Mouse (Mus musculus): ENCODE measurements around the gene Map3k4. TPM values are rescaled to one million over a fixed set of nuclear protein-coding genes. Genes with fewer than 3 reads are reported as not detected.

Gene Map3k4
- total and polyA plus RNA-seq, 3 experiments: 12.7 to 22.6 (median 20.9) TPM

- H3K4me1 ChIP-seq (ENCODE audit: control insufficient read depth in 1 of 2, insufficient read depth in 2 of 2): no peaks in the 10 kb centered on the region
- in situ Hi-C loops (cut with MboI; ENCODE audit: low pct_ligation_motif_present, low pct_unique_long_range_greater_than_20kb, low sequenced_read_pairs): no loop called here
- H3K79me2 ChIP-seq (replicated peaks; ENCODE audit: control insufficient read depth, extremely low read depth, insufficient read depth, poor library complexity, severe bottlenecking): no peaks in the 10 kb centered on the region
- H3K27me3 ChIP-seq (replicated peaks): no peaks in the 10 kb centered on the region
- dilution Hi-C loops (cut with MboI; ENCODE audit: extremely low pct_ligation_motif_present, extremely low pct_unique_long_range_greater_than_20kb, low sequenced_read_pairs): no loop called here
- H3K36me3 ChIP-seq (replicated peaks in 1 of 2; ENCODE audit: control insufficient read depth in 1 of 2, insufficient read depth in 1 of 2, low read length in 1 of 2): no peaks in the 10 kb centered on the region
- H3K4me2 ChIP-seq (ENCODE audit: insufficient read depth, low read depth, poor library complexity, severe bottlenecking): no peak overlapping the region
- DNase-seq (ENCODE audit: extremely low read depth): no peak
- no peak overlapping the region for H3K9ac ChIP-seq (ENCODE audit: insufficient read depth, low read depth)
- TF ChIP-seq MXI1 (IDR thresholded peaks at IDR 0.05; ENCODE audit: low read depth, low read length): no peak
- no peak for TF ChIP-seq MAZ (IDR thresholded peaks at IDR 0.05; ENCODE audit: low read depth, low read length)
- no peak for TF ChIP-seq POLR2AphosphoS2 (IDR thresholded peaks at IDR 0.05; ENCODE audit: low read depth, low read length)
- no peak for TF ChIP-seq ZMIZ1 (IDR thresholded peaks at IDR 0.05; ENCODE audit: low read depth, low read length)
- TF ChIP-seq USF2 (conservative IDR thresholded peaks at IDR 0.05; ENCODE audit: low read depth, low read length): no peak
- TF ChIP-seq MYC (IDR thresholded peaks at IDR 0.05; ENCODE audit: low read depth, low read length): no peak
- TF ChIP-seq ZC3H11A (IDR thresholded peaks at IDR 0.05; ENCODE audit: low read depth, low read length): no peak
- TF ChIP-seq MAFK (IDR thresholded peaks at IDR 0.05; ENCODE audit: insufficient replicate concordance, low read length): no peak
- no peak for TF ChIP-seq BHLHE40 (IDR thresholded peaks at IDR 0.05; ENCODE audit: low read depth, low read length)
- TF ChIP-seq POLR2A (IDR thresholded peaks at IDR 0.05; ENCODE audit: low read depth, low read length): no peak
- H3K9me3 ChIP-seq (replicated peaks; ENCODE audit: low read length): no peaks in the 10 kb centered on the region
- H3K27ac ChIP-seq (ENCODE audit: insufficient read depth, low read depth): no peak overlapping the region
- H3K4me3 ChIP-seq (replicated peaks in 1 of 3; ENCODE audit: low read depth in 2 of 3, low read length in 2 of 3, poor library complexity in 1 of 3): no peak overlapping the region
Measured at GRCm38 (mm10) chr17:12335115-12335514, 16.5 kb upstream of the Map3k4 start.

- Histone ChIP-seq H3K79me2 (replicated peaks; ENCODE audit: control insufficient read depth, extremely low read depth, insufficient read depth, poor library complexity, severe bottlenecking) (no peaks in the 10 kb centered on the region), H3K27ac (ENCODE audit: insufficient read depth, low read depth) (no peak overlapping the region), H3K9me3 (replicated peaks; ENCODE audit: low read length) (no peaks in the 10 kb centered on the region), H3K4me2 (ENCODE audit: insufficient read depth, low read depth, poor library complexity, severe bottlenecking) (no peak overlapping the region), H3K4me3 (replicated peaks in 1 of 3; ENCODE audit: low read depth in 2 of 3, low read length in 2 of 3, poor library complexity in 1 of 3) (no peak overlapping the region), H3K36me3 (replicated peaks in 1 of 2; ENCODE audit: control insufficient read depth in 1 of 2, insufficient read depth in 1 of 2, low read length in 1 of 2) (peaks cover 4 to 16% of the 10 kb centered on the region in 2 experiments), H3K4me1 (ENCODE audit: control insufficient read depth in 1 of 2, insufficient read depth in 2 of 2) (peaks cover 0 to 10% of the 10 kb centered on the region in 2 experiments; a peak in 1 of 4 replicates), H3K27me3 (replicated peaks) (no peaks in the 10 kb centered on the region), H3K9ac (ENCODE audit: insufficient read depth, low read depth) (no peak overlapping the region)
- no peak for TF ChIP-seq SIN3A (IDR thresholded peaks at IDR 0.05; ENCODE audit: low read length)
- no peak for TF ChIP-seq SMC3 (IDR thresholded peaks at IDR 0.05; ENCODE audit: low read depth, low read length)
- TF ChIP-seq MYC (IDR thresholded peaks at IDR 0.05; ENCODE audit: low read depth, low read length): no peak
- no peak for TF ChIP-seq NELFE (IDR thresholded peaks at IDR 0.05; ENCODE audit: low read depth, low read length)
- no peak for TF ChIP-seq NRF1 (IDR thresholded peaks at IDR 0.05; ENCODE audit: low read depth, low read length)
- no peak for TF ChIP-seq ZKSCAN1 (IDR thresholded peaks at IDR 0.05; ENCODE audit: borderline replicate concordance, low read depth, low read length)
- TF ChIP-seq BHLHE40 (IDR thresholded peaks at IDR 0.05; ENCODE audit: low read depth, low read length): no peak
- TF ChIP-seq POLR2A (IDR thresholded peaks at IDR 0.05; ENCODE audit: low read depth, low read length): no peak
- no peak for TF ChIP-seq RAD21 (IDR thresholded peaks at IDR 0.05; ENCODE audit: low read depth, low read length)
- TF ChIP-seq MAFK (IDR thresholded peaks at IDR 0.05; ENCODE audit: insufficient replicate concordance, low read length): no peak
- no peak for TF ChIP-seq USF2 (conservative IDR thresholded peaks at IDR 0.05; ENCODE audit: low read depth, low read length)
- no peak for TF ChIP-seq IRF4 (IDR thresholded peaks at IDR 0.05; ENCODE audit: low read depth, low read length)
- TF ChIP-seq RCOR1 (conservative IDR thresholded peaks at IDR 0.05; ENCODE audit: low read depth, low read length): no peak
- TF ChIP-seq JUN (IDR thresholded peaks at IDR 0.05; ENCODE audit: insufficient read depth, low read depth, low read length): no peak
- TF ChIP-seq CHD1 (IDR thresholded peaks at IDR 0.05; ENCODE audit: low read depth, low read length): no peak
- no peak for TF ChIP-seq JUND (conservative IDR thresholded peaks at IDR 0.05; ENCODE audit: low read depth, low read length)
- no peak for TF ChIP-seq CHD2 (IDR thresholded peaks at IDR 0.05; ENCODE audit: low read length)
- TF ChIP-seq MAZ (IDR thresholded peaks at IDR 0.05; ENCODE audit: low read depth, low read length): no peak
- TF ChIP-seq ZMIZ1 (IDR thresholded peaks at IDR 0.05; ENCODE audit: low read depth, low read length): no peak
- TF ChIP-seq MXI1 (IDR thresholded peaks at IDR 0.05; ENCODE audit: low read depth, low read length): no peak
- DNase-seq (ENCODE audit: extremely low read depth): no peak
- dilution Hi-C loops (cut with MboI; ENCODE audit: extremely low pct_ligation_motif_present, extremely low pct_unique_long_range_greater_than_20kb, low sequenced_read_pairs) (no loop called here), in situ Hi-C loops (cut with MboI; ENCODE audit: low pct_ligation_motif_present, low pct_unique_long_range_greater_than_20kb, low sequenced_read_pairs) (no loop called here)
Measured at GRCm38 (mm10) chr17:12327847-12328518, 9.4 kb upstream of the Map3k4 start.
